Mouse (Mus musculus): Measurements from ENCODE around the gene Ak5. TPM values are rescaled to one million over a fixed set of nuclear protein-coding genes. Genes with fewer than 3 reads are reported as not detected.
"Not testable (repeated sequence)": the region's sequence is repeated elsewhere in the genome, so short reads cannot be mapped to it uniquely, and the experiment has no call there.

Ak5 gene
- polyA plus RNA-seq, 1 experiment, result 0.18 TPM

DNA sequence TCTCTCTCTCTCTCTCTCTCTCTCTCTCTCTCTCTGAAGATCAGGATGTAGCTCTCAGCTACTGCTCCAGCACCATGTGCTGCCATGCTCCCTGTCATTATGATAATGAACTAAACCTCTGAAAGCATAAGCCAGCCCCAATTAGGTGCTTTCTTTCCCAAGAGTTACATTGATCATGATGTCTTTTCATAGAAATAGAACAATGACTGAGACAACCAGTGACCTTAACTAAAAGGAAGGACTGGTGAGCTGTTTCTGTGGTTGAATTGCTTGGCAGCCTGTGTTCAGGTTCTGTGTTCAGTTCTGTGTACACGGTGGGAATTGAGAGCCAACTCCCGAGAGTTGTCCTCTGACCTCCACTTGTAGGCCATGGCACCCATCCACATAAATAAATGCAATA lies 38.7 kb upstream of the Ak5 start:
- H3ac ChIP-seq (ENCODE audit: control insufficient read depth, insufficient read length, low read depth), result no peak overlapping the region
- H3K27me3 ChIP-seq (ENCODE audit: control insufficient read depth, insufficient read depth, insufficient read length), result no peaks in the 10 kb centered on the region
- no peak overlapping the region for H3K4me3 ChIP-seq (ENCODE audit: insufficient read depth, poor library complexity, severe bottlenecking)
- TF ChIP-seq MAX (IDR thresholded peaks at IDR 0.05), result no peak
- TF ChIP-seq CTCF (IDR thresholded peaks at IDR 0.05; ENCODE audit: control insufficient read depth, insufficient read depth, insufficient read length), result no peak
- TF ChIP-seq USF1 (IDR thresholded peaks at IDR 0.05; ENCODE audit: low read depth), result no peak
- no peaks in the 10 kb centered on the region for H3K79me3 ChIP-seq (ENCODE audit: low read depth)
- H3K79me2 ChIP-seq (ENCODE audit: control insufficient read depth, insufficient read depth), result no peaks in the 10 kb centered on the region
- H3K36me3 ChIP-seq (ENCODE audit: control insufficient read depth, insufficient read depth), result no peaks in the 10 kb centered on the region

DNA sequence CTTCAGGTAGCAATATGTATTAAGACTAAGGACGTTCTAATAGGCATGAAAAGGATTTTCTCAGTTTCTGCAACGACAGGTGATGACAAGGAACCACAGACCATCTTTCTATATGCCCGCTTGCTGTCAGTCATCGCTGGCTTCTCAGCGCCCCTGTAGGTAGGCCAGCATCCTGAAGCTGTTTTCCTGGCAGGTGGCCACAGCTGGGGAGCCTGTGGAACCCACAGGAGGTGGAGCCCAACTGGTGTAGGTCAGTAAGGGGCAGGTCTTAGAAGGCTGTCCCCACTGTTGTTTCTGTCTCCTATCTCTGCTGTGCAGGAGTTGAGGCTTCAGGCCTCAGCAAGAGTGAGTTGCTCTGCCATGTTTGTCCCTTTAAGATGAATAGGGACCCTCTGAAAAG lies 37.7 kb upstream of the Ak5 start:
- H3ac ChIP-seq (ENCODE audit: control insufficient read depth, insufficient read length, low read depth), result no peak overlapping the region
- no peak overlapping the region for H3K4me3 ChIP-seq (ENCODE audit: insufficient read depth, poor library complexity, severe bottlenecking)
- H3K36me3 ChIP-seq (ENCODE audit: control insufficient read depth, insufficient read depth), result no peaks in the 10 kb centered on the region
- H3K79me3 ChIP-seq (ENCODE audit: low read depth), result no peaks in the 10 kb centered on the region
- no peaks in the 10 kb centered on the region for H3K27me3 ChIP-seq (ENCODE audit: control insufficient read depth, insufficient read depth, insufficient read length)
- TF ChIP-seq CEBPB (IDR thresholded peaks at IDR 0.05; ENCODE audit: low read depth), result no peak
- TF ChIP-seq FOSL1 (IDR thresholded peaks at IDR 0.05; ENCODE audit: insufficient read depth, low read length, poor library complexity, severe bottlenecking), result no peak
- no peak for TF ChIP-seq CTCF (IDR thresholded peaks at IDR 0.05; ENCODE audit: control insufficient read depth, insufficient read depth, insufficient read length)
- TF ChIP-seq MYOG (IDR thresholded peaks at IDR 0.05; ENCODE audit: control insufficient read depth, extremely low read depth, insufficient read length), result no peak
- no peak for TF ChIP-seq MYOD1 (IDR thresholded peaks at IDR 0.05; ENCODE audit: control insufficient read depth, insufficient read length, low read depth)
- TF ChIP-seq MAX (IDR thresholded peaks at IDR 0.05), result no peak
- no peak for TF ChIP-seq USF1 (IDR thresholded peaks at IDR 0.05; ENCODE audit: low read depth)
- H3K79me2 ChIP-seq (ENCODE audit: control insufficient read depth, insufficient read depth), result no peaks in the 10 kb centered on the region

DNA sequence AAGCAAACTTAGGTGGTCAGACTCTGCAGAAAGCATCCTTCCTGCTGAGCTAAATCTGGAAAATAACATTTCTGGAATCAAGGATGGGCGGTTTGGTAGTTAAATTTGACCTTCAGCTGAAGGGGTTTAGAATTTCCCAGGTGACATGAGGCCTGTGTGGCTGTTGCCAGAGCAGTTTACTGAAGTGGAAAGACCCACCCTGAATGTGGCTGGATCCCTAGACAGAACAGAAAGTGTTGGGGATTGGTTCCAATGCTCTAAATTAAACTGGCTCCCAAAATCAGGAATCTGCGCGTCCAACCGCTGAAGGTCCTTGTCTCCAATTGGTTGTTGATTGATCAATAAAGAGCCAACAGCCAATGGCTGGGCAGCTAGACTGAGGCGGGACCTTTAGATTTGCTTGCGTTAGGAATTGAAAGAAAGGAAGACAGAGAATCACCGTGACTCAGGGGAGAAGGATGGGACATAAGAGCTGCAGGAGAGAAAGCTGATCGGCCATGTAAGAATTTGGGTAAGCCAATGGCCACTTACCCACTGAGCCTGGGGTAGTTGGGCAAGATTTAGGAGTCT lies 34.2 kb upstream of the Ak5 start:
- Histone ChIP-seq H3ac (ENCODE audit: control insufficient read depth, insufficient read length, low read depth) (no peak overlapping the region), H3K79me3 (ENCODE audit: low read depth) (no peaks in the 10 kb centered on the region), H3K79me2 (ENCODE audit: control insufficient read depth, insufficient read depth) (no peaks in the 10 kb centered on the region), H3K36me3 (ENCODE audit: control insufficient read depth, insufficient read depth) (no peaks in the 10 kb centered on the region), H3K4me3 (ENCODE audit: insufficient read depth, poor library complexity, severe bottlenecking) (no peak overlapping the region), H3K27me3 (ENCODE audit: control insufficient read depth, insufficient read depth, insufficient read length) (peaks cover 6% of the 10 kb centered on the region)
- TF ChIP-seq MYOG (IDR thresholded peaks at IDR 0.05; ENCODE audit: control insufficient read depth, extremely low read depth, insufficient read length) (no peak), FOSL1 (IDR thresholded peaks at IDR 0.05; ENCODE audit: insufficient read depth, low read length, poor library complexity, severe bottlenecking) (no peak), CTCF (IDR thresholded peaks at IDR 0.05; ENCODE audit: control insufficient read depth, insufficient read depth, insufficient read length) (no peak), MYOD1 (IDR thresholded peaks at IDR 0.05; ENCODE audit: control insufficient read depth, insufficient read length, low read depth) (no peak), USF1 (IDR thresholded peaks at IDR 0.05; ENCODE audit: low read depth) (no peak), MAX (IDR thresholded peaks at IDR 0.05) (no peak), CEBPB (IDR thresholded peaks at IDR 0.05; ENCODE audit: low read depth) (no peak)

DNA sequence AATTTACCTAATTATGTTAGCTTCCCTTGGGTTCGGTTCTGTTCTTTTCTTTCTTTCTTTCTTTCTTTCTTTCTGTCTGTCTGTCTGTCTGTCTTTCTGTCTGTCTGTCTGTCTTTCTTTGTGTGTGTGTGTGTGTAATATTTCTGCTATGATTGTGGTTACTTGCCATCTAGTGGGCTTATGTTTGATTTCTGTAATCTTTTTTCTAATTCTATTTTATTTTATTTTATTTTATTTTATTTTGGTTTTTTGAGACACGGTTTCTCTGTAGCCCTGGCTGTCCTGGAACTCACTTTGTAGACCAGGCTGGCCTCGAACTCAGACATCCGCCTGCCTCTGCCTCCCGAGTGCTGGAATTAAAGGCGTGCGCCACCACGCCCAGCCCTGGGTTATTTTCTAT lies 33.4 kb upstream of the Ak5 start:
- not testable (repeated sequence) for H3K79me2 ChIP-seq (ENCODE audit: control insufficient read depth, insufficient read depth); H3ac ChIP-seq (ENCODE audit: control insufficient read depth, insufficient read length, low read depth); H3K4me3 ChIP-seq (ENCODE audit: insufficient read depth, poor library complexity, severe bottlenecking); H3K36me3 ChIP-seq (ENCODE audit: control insufficient read depth, insufficient read depth); H3K79me3 ChIP-seq (ENCODE audit: low read depth); H3K27me3 ChIP-seq (ENCODE audit: control insufficient read depth, insufficient read depth, insufficient read length)

DNA sequence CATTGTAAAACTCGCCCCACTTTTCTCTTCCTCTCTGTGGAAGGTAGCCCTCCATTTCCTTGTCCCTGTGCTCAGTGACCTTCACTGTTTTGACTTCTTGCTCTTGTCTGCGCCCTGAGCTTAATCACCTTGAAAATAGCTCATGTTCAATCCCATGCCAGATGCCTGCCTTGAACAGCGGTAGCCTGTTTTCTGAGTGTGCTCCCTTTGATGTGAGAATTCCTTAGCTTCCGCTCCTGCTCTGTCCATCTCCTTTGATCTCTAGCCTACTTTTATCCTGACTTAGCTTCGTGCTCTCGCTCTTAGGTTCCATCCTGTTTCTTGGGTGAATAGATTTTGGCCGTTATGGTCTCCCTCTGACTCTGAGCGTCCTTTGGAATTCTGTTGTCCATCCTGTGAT lies 31.1 kb upstream of the Ak5 start:
- Histone ChIP-seq H3ac (ENCODE audit: control insufficient read depth, insufficient read length, low read depth) (no peak overlapping the region), H3K4me3 (ENCODE audit: insufficient read depth, poor library complexity, severe bottlenecking) (no peak overlapping the region), H3K27me3 (ENCODE audit: control insufficient read depth, insufficient read depth, insufficient read length) (peaks cover 11% of the 10 kb centered on the region), H3K79me2 (ENCODE audit: control insufficient read depth, insufficient read depth) (no peaks in the 10 kb centered on the region), H3K36me3 (ENCODE audit: control insufficient read depth, insufficient read depth) (no peaks in the 10 kb centered on the region), H3K79me3 (ENCODE audit: low read depth) (no peaks in the 10 kb centered on the region)
- TF ChIP-seq MYOG (IDR thresholded peaks at IDR 0.05; ENCODE audit: control insufficient read depth, extremely low read depth, insufficient read length) (no peak), CTCF (IDR thresholded peaks at IDR 0.05; ENCODE audit: control insufficient read depth, insufficient read depth, insufficient read length) (no peak)

DNA sequence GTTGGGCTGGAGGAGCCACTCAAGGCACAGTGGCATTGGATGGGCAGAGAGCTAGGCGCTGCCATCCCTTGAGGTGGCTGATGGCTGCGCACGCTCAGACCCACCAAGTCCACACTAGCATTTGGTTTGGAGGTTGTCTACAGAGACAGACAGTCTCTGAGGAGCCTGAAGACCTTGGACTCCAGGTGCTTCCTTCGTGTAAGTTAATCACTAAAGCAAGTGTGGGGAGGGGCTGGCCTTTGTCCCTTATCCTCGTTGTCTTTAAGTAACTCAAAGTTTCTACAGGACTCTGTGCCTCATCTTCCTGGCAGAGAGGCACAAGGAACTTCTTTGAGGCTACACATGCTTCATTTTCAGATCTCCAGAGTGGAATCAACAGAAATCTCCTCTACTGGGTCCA lies 29.9 kb upstream of the Ak5 start:
- no peak overlapping the region for H3ac ChIP-seq (ENCODE audit: control insufficient read depth, insufficient read length, low read depth)
- no peaks in the 10 kb centered on the region for H3K79me2 ChIP-seq (ENCODE audit: control insufficient read depth, insufficient read depth)
- H3K27me3 ChIP-seq (ENCODE audit: control insufficient read depth, insufficient read depth, insufficient read length), result peaks cover 11% of the 10 kb centered on the region
- TF ChIP-seq MAX (IDR thresholded peaks at IDR 0.05), result no peak
- no peak for TF ChIP-seq CTCF (IDR thresholded peaks at IDR 0.05; ENCODE audit: control insufficient read depth, insufficient read depth, insufficient read length)
- H3K36me3 ChIP-seq (ENCODE audit: control insufficient read depth, insufficient read depth), result no peaks in the 10 kb centered on the region
- no peaks in the 10 kb centered on the region for H3K79me3 ChIP-seq (ENCODE audit: low read depth)
- H3K4me3 ChIP-seq (ENCODE audit: insufficient read depth, poor library complexity, severe bottlenecking), result no peak overlapping the region

DNA sequence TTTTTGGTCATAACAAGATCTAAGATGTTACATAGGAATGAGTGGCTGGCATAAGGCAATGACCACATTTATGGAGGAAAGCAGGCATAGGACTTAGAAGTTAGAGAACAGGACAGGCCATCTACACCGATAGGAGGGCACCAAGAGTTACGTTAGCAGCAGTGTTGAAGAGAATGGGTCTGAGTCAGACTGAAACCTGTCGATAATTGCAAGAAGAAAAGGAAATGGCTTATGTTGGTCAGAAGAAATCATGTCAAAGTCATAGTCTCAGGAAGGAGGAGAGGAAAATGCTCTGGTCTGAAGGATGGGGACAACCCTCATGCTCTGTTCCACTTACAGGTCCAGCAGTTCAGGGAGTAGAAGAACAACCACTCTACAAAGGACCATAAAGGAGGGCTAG lies 26.8 kb upstream of the Ak5 start:
- TF ChIP-seq MYOD1 (IDR thresholded peaks at IDR 0.05; ENCODE audit: control insufficient read depth, insufficient read length, low read depth), result no peak
- no peak for TF ChIP-seq USF1 (IDR thresholded peaks at IDR 0.05; ENCODE audit: low read depth)
- TF ChIP-seq FOSL1 (IDR thresholded peaks at IDR 0.05; ENCODE audit: insufficient read depth, low read length, poor library complexity, severe bottlenecking), result no peak
- no peak for TF ChIP-seq MYOG (IDR thresholded peaks at IDR 0.05; ENCODE audit: control insufficient read depth, extremely low read depth, insufficient read length)
- no peak for TF ChIP-seq MAX (IDR thresholded peaks at IDR 0.05)
- TF ChIP-seq CEBPB (IDR thresholded peaks at IDR 0.05; ENCODE audit: low read depth), result no peak
- no peak for TF ChIP-seq CTCF (IDR thresholded peaks at IDR 0.05; ENCODE audit: control insufficient read depth, insufficient read depth, insufficient read length)
- H3K79me2 ChIP-seq (ENCODE audit: control insufficient read depth, insufficient read depth), result no peaks in the 10 kb centered on the region
- no peak overlapping the region for H3ac ChIP-seq (ENCODE audit: control insufficient read depth, insufficient read length, low read depth)
- peaks cover 26% of the 10 kb centered on the region for H3K27me3 ChIP-seq (ENCODE audit: control insufficient read depth, insufficient read depth, insufficient read length)
- no peak overlapping the region for H3K4me3 ChIP-seq (ENCODE audit: insufficient read depth, poor library complexity, severe bottlenecking)
- H3K79me3 ChIP-seq (ENCODE audit: low read depth), result no peaks in the 10 kb centered on the region
- H3K36me3 ChIP-seq (ENCODE audit: control insufficient read depth, insufficient read depth), result no peaks in the 10 kb centered on the region
